Mouse (Mus musculus) midbrain, embryonic 15.5 days (tissue): ENCODE data around the gene Matn4. TPM values are rescaled to one million over a fixed set of nuclear protein-coding genes. Genes with fewer than 3 reads are reported as not detected.

Experiments
- ATAC-seq: fragments of 200-750 bp; cut with Nextera tagmentation; replicated peaks from 2 replicates; pipeline ENCODE4 v1.8.0; 2017; ENCODE audit warnings: moderate TSS enrichment
- H3K27ac ChIP-seq: fragments of 300-500 bp; sonication (generic); 2 replicates; pipeline ENCODE4 v1.5.1; 2015; ENCODE audit warnings: mild to moderate bottlenecking, inconsistent platforms
- H3K27me3 ChIP-seq: fragments of 300-500 bp; sonication (generic); replicated peaks from 2 replicates; pipeline ENCODE4 v1.6.1; 2015; ENCODE audit warnings: inconsistent platforms
- H3K36me3 ChIP-seq: fragments of 300-500 bp; sonication (generic); replicated peaks from 2 replicates; pipeline ENCODE4 v1.6.1; 2015; ENCODE audit warnings: inconsistent platforms
- H3K4me1 ChIP-seq: fragments of 300-500 bp; sonication (generic); 2 replicates; pipeline ENCODE4 v1.6.1; 2015; ENCODE audit warnings: inconsistent platforms
- H3K4me2 ChIP-seq: fragments of 300-500 bp; sonication (generic); 2 replicates; pipeline ENCODE4 v1.6.1; 2015; ENCODE audit warnings: inconsistent platforms, mild to moderate bottlenecking, moderate library complexity
- H3K4me3 ChIP-seq: fragments of 300-500 bp; sonication (generic); 2 replicates; pipeline ENCODE4 v1.5.1; 2015; ENCODE audit warnings: mild to moderate bottlenecking, inconsistent platforms
- H3K9ac ChIP-seq: fragments of 300-500 bp; sonication (generic); 2 replicates; pipeline ENCODE4 v1.6.1; 2015; ENCODE audit warnings: mild to moderate bottlenecking, inconsistent platforms
- H3K9me3 ChIP-seq: fragments of 300-500 bp; sonication (generic); 2 replicates; pipeline ENCODE4 v1.6.1; 2016; ENCODE audit warnings: inconsistent platforms
- WGBS: fragments of 180-500 bp; shearing (Covaris S2); methylation state at CpG from one replicate; pipeline ENCODE4 v1.1.7; 2015; ENCODE audit warnings: mixed read lengths; 5-methylcytosine and 5-hydroxymethylcytosine counted together
- polyA plus RNA-seq: library from polyadenylated mRNA; unstranded; fragments of >200 nt; fragmentation: Nextera tagmentation; extraction: Ambion mirVana; gene quantifications from 2 replicates; pipeline ENCODE4 v1.2.1, GENCODE M21; 2015

Matn4 gene
- polyA plus RNA-seq, 1 experiment from 2014 or later: 0.65 TPM

DNA sequence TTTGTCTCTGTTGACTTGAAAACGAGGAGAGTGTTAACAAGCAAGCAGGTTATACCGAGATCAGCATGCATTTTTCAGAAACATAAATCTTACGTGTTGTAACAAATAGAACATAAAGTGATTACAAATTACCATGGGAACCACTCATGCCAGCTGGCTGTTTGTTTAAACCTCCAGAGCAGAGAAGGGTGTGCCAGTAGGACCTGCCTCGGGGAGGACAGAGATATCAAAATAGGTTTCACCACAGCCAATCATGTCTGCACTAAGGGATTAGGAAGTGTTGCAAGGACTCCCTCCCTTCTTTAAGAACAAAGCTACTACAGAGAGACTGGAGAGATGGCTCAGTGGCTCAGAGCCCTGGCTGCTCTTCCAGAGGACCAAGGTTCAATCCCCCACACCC lies 31.8 kb downstream of the Matn4 start:
- Histone ChIP-seq H3K27me3 (no peaks in the 10 kb centered on the region), H3K36me3 (no peaks in the 10 kb centered on the region), H3K27ac (no peak overlapping the region), H3K4me3 (no peak overlapping the region), H3K4me1 (no peaks in the 10 kb centered on the region), H3K9me3 (no peaks in the 10 kb centered on the region), H3K9ac (no peak overlapping the region), H3K4me2 (no peak overlapping the region)
- ATAC-seq: no peak
- WGBS: 52% methylated on average over 4 of the region's 4 CpGs

DNA sequence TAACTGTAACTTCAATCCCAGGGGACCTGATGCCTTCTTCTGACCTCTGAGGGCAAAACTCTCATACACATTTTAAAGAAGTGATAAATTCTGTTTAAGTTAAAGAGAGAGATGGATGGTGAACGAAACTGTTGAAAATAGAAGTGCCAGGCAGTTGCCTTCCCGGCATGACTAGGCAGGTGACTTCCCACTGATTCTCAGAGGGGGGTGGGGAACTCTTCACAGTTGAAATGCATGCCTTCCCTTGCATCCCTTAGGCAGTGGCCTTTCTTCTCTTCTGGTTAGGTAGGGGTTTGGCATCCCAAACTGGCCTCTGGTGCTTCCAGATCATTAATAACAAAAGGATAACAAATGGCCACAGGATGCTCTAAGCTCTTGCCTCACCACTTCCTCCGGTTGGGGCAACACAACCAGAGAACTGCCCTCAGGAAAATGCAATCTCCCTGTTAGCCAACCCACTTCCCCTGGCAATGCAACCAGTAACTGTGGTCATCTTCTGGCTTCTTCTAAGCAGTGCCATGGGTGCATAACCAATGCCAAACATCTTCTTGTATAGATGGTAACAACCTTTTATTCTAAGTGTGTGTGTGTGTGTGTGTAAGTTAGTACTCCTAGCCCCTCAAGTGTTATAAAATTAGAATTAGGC lies 32.4 kb downstream of the Matn4 start:
- H3K4me3 ChIP-seq: no peak overlapping the region
- H3K36me3 ChIP-seq: no peaks in the 10 kb centered on the region
- no peak for ATAC-seq
- H3K4me2 ChIP-seq: no peak overlapping the region
- no peak overlapping the region for H3K27ac ChIP-seq
- H3K9me3 ChIP-seq: no peaks in the 10 kb centered on the region
- no peak overlapping the region for H3K9ac ChIP-seq
- H3K27me3 ChIP-seq: no peaks in the 10 kb centered on the region
- no peaks in the 10 kb centered on the region for H3K4me1 ChIP-seq
- 41% methylated on average over 3 of the region's 3 CpGs for WGBS

GRCm38 (mm10) chr2:164371371-164371770 lies 33.6 kb downstream of the Matn4 start:
- H3K9ac ChIP-seq: no peak overlapping the region
- H3K4me3 ChIP-seq: no peak overlapping the region
- no peaks in the 10 kb centered on the region for H3K27me3 ChIP-seq
- H3K4me1 ChIP-seq: no peaks in the 10 kb centered on the region
- H3K36me3 ChIP-seq: no peaks in the 10 kb centered on the region
- H3K9me3 ChIP-seq: no peaks in the 10 kb centered on the region
- no peak overlapping the region for H3K27ac ChIP-seq
- no peak overlapping the region for H3K4me2 ChIP-seq
- WGBS: 86% methylated on average over 3 of the region's 3 CpGs
- no peak for ATAC-seq

DNA sequence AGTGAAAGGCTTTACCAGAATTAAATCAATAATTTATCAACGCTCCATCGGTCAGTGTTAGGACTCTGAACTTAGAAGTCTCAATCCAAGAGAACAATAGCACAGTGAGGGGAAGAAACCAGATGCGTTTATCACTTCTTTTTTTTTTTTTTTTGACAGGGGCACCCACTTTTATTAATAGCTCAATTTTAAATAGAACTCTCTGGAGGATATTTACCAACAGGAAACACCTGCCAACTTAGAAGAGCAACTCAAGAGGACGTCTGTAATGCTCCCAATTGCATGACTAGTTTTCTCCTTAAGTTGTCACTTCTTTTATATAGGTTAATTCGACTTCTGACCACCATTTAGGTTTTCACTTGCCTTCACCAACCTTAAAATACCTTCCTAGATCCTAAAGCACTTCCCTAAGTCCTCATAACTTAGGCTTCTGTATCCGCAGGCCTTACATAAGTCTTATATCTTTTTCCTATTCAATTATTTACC lies 36.3 kb downstream of the Matn4 start:
- Histone ChIP-seq H3K4me3 (no peak overlapping the region), H3K9ac (no peak overlapping the region), H3K9me3 (no peaks in the 10 kb centered on the region), H3K27me3 (no peaks in the 10 kb centered on the region), H3K4me1 (no peaks in the 10 kb centered on the region), H3K27ac (no peak overlapping the region), H3K4me2 (no peak overlapping the region), H3K36me3 (no peaks in the 10 kb centered on the region)
- no peak for ATAC-seq
- WGBS: 84% methylated on average over 6 of the region's 6 CpGs

DNA sequence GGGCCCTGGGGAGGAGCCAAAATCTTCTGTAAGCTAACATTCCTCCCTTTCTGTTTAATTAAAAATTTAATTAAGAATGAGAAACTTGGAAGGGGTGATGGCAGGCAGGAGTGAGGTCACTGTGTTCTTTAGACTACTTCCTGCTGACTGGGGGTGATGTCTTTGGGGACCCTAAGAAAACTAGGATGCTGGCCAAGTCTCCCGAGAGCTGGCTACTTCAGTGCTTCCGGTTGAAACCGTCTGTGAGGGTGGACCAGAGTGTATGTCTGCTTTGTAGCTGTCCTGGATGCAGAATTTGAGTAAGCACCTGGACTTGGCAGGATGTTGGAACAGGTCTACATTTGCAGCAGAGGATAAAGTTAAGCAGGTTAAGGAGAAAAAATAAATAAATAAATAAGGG lies 38.0 kb downstream of the Matn4 start:
- no peak for ATAC-seq
- H3K4me1 ChIP-seq: no peaks in the 10 kb centered on the region
- WGBS: 65% methylated on average over 3 of the region's 3 CpGs
- no peaks in the 10 kb centered on the region for H3K9me3 ChIP-seq
- no peak overlapping the region for H3K4me3 ChIP-seq
- H3K4me2 ChIP-seq: no peak overlapping the region
- H3K27me3 ChIP-seq: no peaks in the 10 kb centered on the region
- H3K9ac ChIP-seq: no peak overlapping the region
- no peaks in the 10 kb centered on the region for H3K36me3 ChIP-seq
- H3K27ac ChIP-seq: no peak overlapping the region

GRCm38 (mm10) chr2:164360974-164361657 lies 43.8 kb downstream of the Matn4 start:
- no peak overlapping the region for H3K27ac ChIP-seq
- H3K9ac ChIP-seq: no peak overlapping the region
- no peaks in the 10 kb centered on the region for H3K36me3 ChIP-seq
- H3K27me3 ChIP-seq: 0 out of 2 replicates have a peak, but pooled peaks cover 4% of the 10 kb centered on the region
- H3K9me3 ChIP-seq: no peaks in the 10 kb centered on the region
- ATAC-seq: no peak
- WGBS: 33% methylated on average over 13 of the region's 13 CpGs
- no peak overlapping the region for H3K4me2 ChIP-seq
- no peaks in the 10 kb centered on the region for H3K4me1 ChIP-seq
- no peak overlapping the region for H3K4me3 ChIP-seq

- H3K27ac ChIP-seq: no peak overlapping the region
- H3K4me2 ChIP-seq: no peak overlapping the region
- no peak for ATAC-seq
- H3K27me3 ChIP-seq: 0 out of 2 replicates have a peak, but pooled peaks cover 4% of the 10 kb centered on the region
- no peaks in the 10 kb centered on the region for H3K9me3 ChIP-seq
- no peaks in the 10 kb centered on the region for H3K4me1 ChIP-seq
- no peak overlapping the region for H3K9ac ChIP-seq
- H3K36me3 ChIP-seq: no peaks in the 10 kb centered on the region
- WGBS: 80% methylated on average over 5 of the region's 5 CpGs
- H3K4me3 ChIP-seq: no peak overlapping the region
Measured at GRCm38 (mm10) chr2:164359668-164360067, 45.3 kb downstream of the Matn4 start.

GRCm38 (mm10) chr2:164359031-164359430 lies 45.9 kb downstream of the Matn4 start:
- 0 out of 2 replicates have a peak, but pooled peaks cover 4% of the 10 kb centered on the region for H3K27me3 ChIP-seq
- H3K4me2 ChIP-seq: no peak overlapping the region
- no peaks in the 10 kb centered on the region for H3K4me1 ChIP-seq
- no peak for ATAC-seq
- no peak overlapping the region for H3K4me3 ChIP-seq
- no peak overlapping the region for H3K9ac ChIP-seq
- no peaks in the 10 kb centered on the region for H3K9me3 ChIP-seq
- no peaks in the 10 kb centered on the region for H3K36me3 ChIP-seq
- WGBS: 83% methylated on average over 5 of the region's 5 CpGs
- no peak overlapping the region for H3K27ac ChIP-seq

DNA sequence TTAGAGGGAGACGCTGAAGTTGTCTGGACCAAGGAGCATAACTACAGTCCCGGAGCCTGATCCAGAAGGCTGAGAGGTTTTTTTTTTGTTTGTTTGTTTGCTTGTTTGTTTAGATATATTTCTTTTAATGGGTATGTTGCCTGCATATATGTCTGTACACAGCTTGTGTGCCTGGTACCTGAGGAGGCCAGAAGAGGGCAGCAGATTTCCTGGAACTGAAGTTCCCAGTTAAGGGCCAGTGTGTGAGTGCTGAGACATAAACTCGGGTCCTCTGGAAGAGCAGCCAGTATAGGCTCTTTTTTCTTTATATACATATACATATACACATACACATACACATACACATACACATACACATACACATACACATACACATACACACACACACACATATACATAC lies 46.6 kb downstream of the Matn4 start:
- Histone ChIP-seq H3K36me3 (no peaks in the 10 kb centered on the region), H3K4me3 (no peak overlapping the region), H3K4me1 (no peaks in the 10 kb centered on the region), H3K27ac (no peak overlapping the region), H3K9me3 (no peaks in the 10 kb centered on the region), H3K9ac (no peak overlapping the region), H3K4me2 (no peak overlapping the region), H3K27me3 (0 out of 2 replicates have a peak, but pooled peaks cover 4% of the 10 kb centered on the region)
- WGBS: 80% methylated on average over 3 of the region's 3 CpGs
- no peak for ATAC-seq

GRCm38 (mm10) chr2:164356177-164356967 lies 48.6 kb downstream of the Matn4 start:
- Histone ChIP-seq H3K36me3 (no peaks in the 10 kb centered on the region), H3K4me2 (no peak overlapping the region), H3K27me3 (0 out of 2 replicates have a peak, but pooled peaks cover 4% of the 10 kb centered on the region), H3K9me3 (no peaks in the 10 kb centered on the region), H3K4me1 (no peaks in the 10 kb centered on the region), H3K9ac (no peak overlapping the region), H3K4me3 (no peak overlapping the region), H3K27ac (no peak overlapping the region)
- 79% methylated on average over 11 of the region's 11 CpGs for WGBS
- no peak for ATAC-seq

GRCm38 (mm10) chr2:164353356-164353755 lies 51.6 kb downstream of the Matn4 start:
- no peak for ATAC-seq
- Histone ChIP-seq H3K4me3 (no peak overlapping the region), H3K36me3 (no peaks in the 10 kb centered on the region), H3K27ac (no peak overlapping the region), H3K9me3 (no peaks in the 10 kb centered on the region), H3K27me3 (no peaks in the 10 kb centered on the region), H3K4me1 (no peaks in the 10 kb centered on the region), H3K9ac (no peak overlapping the region), H3K4me2 (no peak overlapping the region)
- 90% methylated on average over 11 of the region's 11 CpGs for WGBS

DNA sequence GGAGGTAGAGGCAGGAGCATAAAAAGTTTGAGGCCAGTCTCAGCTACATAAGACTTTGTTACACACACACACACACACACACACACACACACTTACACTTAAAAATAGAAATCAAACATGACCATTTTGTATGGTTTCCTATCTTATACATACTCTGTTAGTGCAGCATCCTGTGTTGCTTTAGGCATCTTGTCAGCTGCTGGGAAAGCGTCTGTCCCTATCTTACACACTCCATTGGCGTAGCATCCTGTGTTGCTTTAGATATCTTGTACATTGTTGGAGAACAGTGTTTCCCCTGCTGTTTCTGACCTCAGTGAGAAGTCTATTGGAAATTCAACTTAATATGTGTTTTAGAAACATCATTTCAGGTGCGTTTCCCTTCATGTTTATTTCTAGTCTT lies 52.3 kb downstream of the Matn4 start:
- H3K27me3 ChIP-seq: no peaks in the 10 kb centered on the region
- no peak for ATAC-seq
- H3K27ac ChIP-seq: no peak overlapping the region
- H3K4me3 ChIP-seq: no peak overlapping the region
- H3K9me3 ChIP-seq: no peaks in the 10 kb centered on the region
- no peak overlapping the region for H3K9ac ChIP-seq
- no peaks in the 10 kb centered on the region for H3K4me1 ChIP-seq
- H3K36me3 ChIP-seq: no peaks in the 10 kb centered on the region
- H3K4me2 ChIP-seq: no peak overlapping the region
- WGBS: 86% methylated on average over 3 of the region's 3 CpGs
